In genomic region chr13:37858066-37858501, GRCm38 (mm10) we compare ENCODE assay signal across 8 mouse cellular contexts.
DNase-seq lines count a peak whose midpoint lies in the region; ATAC-seq and TF ChIP-seq lines count a peak whose summit lies in the region.

No protein-coding gene starts in this region.

- no peak overlapping the region for H3K27ac ChIP-seq in forebrain, embryonic 13.5 days
- peak overlapping the region; percentile 86 for H3K27ac ChIP-seq in intestine, postnatal 0 days (ENCODE audit: low read depth, low read length)

- peak overlapping the region; percentile 93 for H3K4me2 ChIP-seq in forebrain, embryonic 13.5 days
- peak overlapping the region; percentile 78 for H3K4me2 ChIP-seq in intestine, postnatal 0 days (replicated peaks; ENCODE audit: low read depth)

- ATAC-seq in forebrain, embryonic 13.5 days, result peak; percentile 31; the same call in 1 of the 2 replicates
- ATAC-seq in intestine, postnatal 0 days, result peak; percentile 53

- peak; percentile 26 for DNase-seq in embryo, embryonic 10 days (ENCODE audit: low spot score)
- no peak for DNase-seq in embryo, embryonic 11 days
- peak; percentile 69 for DNase-seq in thymus, postnatal 14 days
- no peak for DNase-seq in layer of hippocampus, adult 18-20 months (ENCODE audit: low spot score in 2 of 2)

- H3K36me3 ChIP-seq in E14TG2a.4 (ENCODE audit: insufficient read depth, low read length), result peaks cover 7% of the 10 kb centered on the region; the same call in 1 of the 2 replicates
- H3K36me3 ChIP-seq in forebrain, embryonic 13.5 days (ENCODE audit: poor library complexity, severe bottlenecking), result no peaks in the 10 kb centered on the region
- H3K36me3 ChIP-seq in intestine, postnatal 0 days (ENCODE audit: control insufficient read depth, insufficient read depth), result no peaks in the 10 kb centered on the region
- peaks cover 27% of the 10 kb centered on the region for H3K36me3 ChIP-seq in megakaryocyte, embryonic 14.5 days (replicated peaks; ENCODE audit: low read length)

- WGBS in forebrain, embryonic 13.5 days, result 5% methylated on average over 19 of the region's 19 CpGs
- WGBS in intestine, postnatal 0 days, result 4% methylated on average over 19 of the region's 19 CpGs

- H3K9me3 ChIP-seq in E14TG2a.4 (ENCODE audit: low read length), result no peaks in the 10 kb centered on the region
- H3K9me3 ChIP-seq in forebrain, embryonic 13.5 days (replicated peaks), result no peaks in the 10 kb centered on the region
- H3K9me3 ChIP-seq in intestine, postnatal 0 days (ENCODE audit: control insufficient read depth), result no peaks in the 10 kb centered on the region
- no peaks in the 10 kb centered on the region for H3K9me3 ChIP-seq in megakaryocyte, embryonic 14.5 days

- peaks cover 3% of the 10 kb centered on the region; the same call in 1 of the 2 replicates for H3K27me3 ChIP-seq in E14TG2a.4 (ENCODE audit: insufficient read depth, low read length)
- peaks cover 14% of the 10 kb centered on the region; the same call in 1 of the 2 replicates for H3K27me3 ChIP-seq in forebrain, embryonic 13.5 days
- H3K27me3 ChIP-seq in intestine, postnatal 0 days (replicated peaks; ENCODE audit: control insufficient read depth, insufficient read depth, low read length), result no peaks in the 10 kb centered on the region
- no peaks in the 10 kb centered on the region for H3K27me3 ChIP-seq in megakaryocyte, embryonic 14.5 days (replicated peaks)

- H3K9ac ChIP-seq in forebrain, embryonic 13.5 days, result peak overlapping the region; percentile 74
- peak overlapping the region; percentile 46 for H3K9ac ChIP-seq in intestine, postnatal 0 days (ENCODE audit: low read depth, low read length)

- no peak for TF ChIP-seq CTCF in E14TG2a.4 (conservative IDR thresholded peaks at IDR 0.05; ENCODE audit: low read length)
- TF ChIP-seq CTCF in intestine, postnatal 0 days (IDR thresholded peaks at IDR 0.05; ENCODE audit: low read depth), result 0 out of 2 replicates have a peak, but pooled peaks have one; percentile 10

- peak overlapping the region; percentile 82 for H3K4me3 ChIP-seq in E14TG2a.4 (replicated peaks; ENCODE audit: low read length)
- H3K4me3 ChIP-seq in forebrain, embryonic 13.5 days, result peak overlapping the region; percentile 64
- peak overlapping the region; percentile 38 for H3K4me3 ChIP-seq in intestine, postnatal 0 days (ENCODE audit: low read depth, low read length)
- H3K4me3 ChIP-seq in megakaryocyte, embryonic 14.5 days (replicated peaks), result peak overlapping the region; percentile 95

- peaks cover 62% of the 10 kb centered on the region for H3K4me1 ChIP-seq in E14TG2a.4 (replicated peaks; ENCODE audit: low read depth, low read length)
- H3K4me1 ChIP-seq in forebrain, embryonic 13.5 days, result peaks cover 33% of the 10 kb centered on the region
- peaks cover 4% of the 10 kb centered on the region; the same call in 1 of the 2 replicates for H3K4me1 ChIP-seq in intestine, postnatal 0 days (replicated peaks; ENCODE audit: control insufficient read depth, insufficient read depth, low read length)
- H3K4me1 ChIP-seq in megakaryocyte, embryonic 14.5 days, result peaks cover 86% of the 10 kb centered on the region

Comparison
In these comparisons a context has a peak if more than half of its experiments do, and no peak if none do; other contexts are left out.
1. DNase-seq: peak in embryo, embryonic 10 days (single experiment) and thymus, postnatal 14 days (single experiment); none in embryo, embryonic 11 days (single experiment) and layer of hippocampus, adult 18-20 months (0 of 2).
2. H3K4me3 ChIP-seq: peak in every context shown above with its lines; median percentile 95 in megakaryocyte, embryonic 14.5 days; 82 in E14TG2a.4; 64 in forebrain, embryonic 13.5 days; 38 in intestine, postnatal 0 days.